Mouse (Mus musculus): ENCODE data around the gene Ric3. TPM values are rescaled to one million over a fixed set of nuclear protein-coding genes. Genes with fewer than 3 reads are reported as not detected.

Ric3 gene
- polyA plus RNA-seq, 1 experiment from 2014 or later: 5.4 TPM

Other genes with a start within 250 kb of the Ric3 start
- not detected in 2 replicates for gene Olfr516, start 232.8 kb downstream of the Ric3 start, polyA plus RNA-seq (2014; fragmentation: Nextera tagmentation; extraction: Ambion mirVana)
- not detected in 2 replicates for gene Olfr517, start 211.0 kb downstream of the Ric3 start, polyA plus RNA-seq (2014; fragmentation: Nextera tagmentation; extraction: Ambion mirVana)
- gene Olfr518, start 198.3 kb downstream of the Ric3 start, polyA plus RNA-seq (2014; fragmentation: Nextera tagmentation; extraction: Ambion mirVana): not detected in 2 replicates
- not detected in 2 replicates for gene Olfr519, start 188.9 kb downstream of the Ric3 start, polyA plus RNA-seq (2014; fragmentation: Nextera tagmentation; extraction: Ambion mirVana)
- not detected in 2 replicates for gene Nlrp10, start 153.2 kb downstream of the Ric3 start, polyA plus RNA-seq (2014; fragmentation: Nextera tagmentation; extraction: Ambion mirVana)
- 110 and 113 TPM in 2 replicates for gene Eif3f, start 148.9 kb downstream of the Ric3 start, polyA plus RNA-seq (2014; fragmentation: Nextera tagmentation; extraction: Ambion mirVana)
- 4.7 and 4.9 TPM in 2 replicates for gene Tub, start 133.0 kb downstream of the Ric3 start, polyA plus RNA-seq (2014; fragmentation: Nextera tagmentation; extraction: Ambion mirVana)
- gene Lmo1, start 91.9 kb upstream of the Ric3 start, polyA plus RNA-seq (2014; fragmentation: Nextera tagmentation; extraction: Ambion mirVana): 2.8 and 3.5 TPM in 2 replicates

All from stomach, embryonic 14.5 days (tissue).